In genomic region chr5:121477680-121478079, GRCm38 (mm10) we compare ENCODE assay signal across 9 mouse cellular contexts. TPM values are rescaled to one million over a fixed set of nuclear protein-coding genes. Genes with fewer than 3 reads are reported as not detected.
DNase-seq lines count a peak whose midpoint lies in the region; ATAC-seq lines count a peak whose summit lies in the region.
"Had no signal": no experiment of that assay in that cellular context is flagged by ENCODE, and none has a peak within 500 bp of the region (broad histone marks: within the 10 kb centered on the region; RNA-seq: fewer than 3 reads in every experiment).

No protein-coding gene starts in this region.

- no peak for ATAC-seq in embryonic facial prominence, embryonic 11.5 days (replicated peaks; ENCODE audit: insufficient number of reproducible peaks, low FRiP score, low TSS enrichment, low read depth)
- ATAC-seq in liver, embryonic 12.5 days: no peak

- no peak overlapping the region for H3K4me3 ChIP-seq in embryonic facial prominence, embryonic 11.5 days (ENCODE audit: low read depth, low read length)
- H3K4me3 ChIP-seq in embryonic facial prominence, embryonic 10.5 days: no peak overlapping the region
- no peak overlapping the region for H3K4me3 ChIP-seq in liver, embryonic 12.5 days
- H3K4me3 ChIP-seq: neural tube, embryonic 13.5 days had no signal

- no peaks in the 10 kb centered on the region for H3K4me1 ChIP-seq in embryonic facial prominence, embryonic 11.5 days (ENCODE audit: control insufficient read depth, insufficient read depth, low read length)
- no peaks in the 10 kb centered on the region for H3K4me1 ChIP-seq in embryonic facial prominence, embryonic 10.5 days
- peaks cover 37% of the 10 kb centered on the region for H3K4me1 ChIP-seq in liver, embryonic 12.5 days
- H3K4me1 ChIP-seq: neural tube, embryonic 13.5 days had no signal

- no peaks in the 10 kb centered on the region for H3K9me3 ChIP-seq in embryonic facial prominence, embryonic 11.5 days (replicated peaks; ENCODE audit: control insufficient read depth, low read length)
- no peaks in the 10 kb centered on the region for H3K9me3 ChIP-seq in embryonic facial prominence, embryonic 10.5 days
- H3K9me3 ChIP-seq in liver, embryonic 12.5 days (replicated peaks): no peaks in the 10 kb centered on the region
- H3K9me3 ChIP-seq: neural tube, embryonic 13.5 days had no signal

- no peaks in the 10 kb centered on the region for H3K36me3 ChIP-seq in embryonic facial prominence, embryonic 11.5 days (replicated peaks; ENCODE audit: control insufficient read depth, insufficient read depth, low read depth, low read length)
- no peaks in the 10 kb centered on the region for H3K36me3 ChIP-seq in embryonic facial prominence, embryonic 10.5 days (replicated peaks)
- H3K36me3 ChIP-seq in liver, embryonic 12.5 days: no peaks in the 10 kb centered on the region
- H3K36me3 ChIP-seq: neural tube, embryonic 13.5 days had no signal

- H3K4me2 ChIP-seq in embryonic facial prominence, embryonic 11.5 days (ENCODE audit: low read depth, low read length): no peak overlapping the region
- no peak overlapping the region for H3K4me2 ChIP-seq in liver, embryonic 12.5 days
- H3K4me2 ChIP-seq: neural tube, embryonic 13.5 days had no signal

- no peaks in the 10 kb centered on the region for H3K27me3 ChIP-seq in embryonic facial prominence, embryonic 11.5 days (ENCODE audit: control insufficient read depth, insufficient read depth, low read length)
- no peaks in the 10 kb centered on the region for H3K27me3 ChIP-seq in embryonic facial prominence, embryonic 10.5 days (replicated peaks; ENCODE audit: low read depth, poor library complexity, severe bottlenecking)
- 0 out of 2 replicates have a peak, but pooled peaks cover 7% of the 10 kb centered on the region for H3K27me3 ChIP-seq in liver, embryonic 12.5 days (replicated peaks)
- H3K27me3 ChIP-seq: neural tube, embryonic 13.5 days had no signal

- WGBS in embryonic facial prominence, embryonic 11.5 days: 39% methylated on average over 3 of the region's 3 CpGs
- 46% methylated on average over 3 of the region's 3 CpGs for WGBS in embryonic facial prominence, embryonic 10.5 days
- WGBS in liver, embryonic 12.5 days (ENCODE audit: insufficient replicate concordance): 37% methylated on average over 3 of the region's 3 CpGs

- intact Hi-C loops in gastrocnemius, postnatal 36 days (cut with DNase I): loop anchor here (5.0 kb wide), 1 partner anchor 35 kb away; no protein-coding TSS in a partner anchor

- H3K9ac ChIP-seq in embryonic facial prominence, embryonic 11.5 days (replicated peaks; ENCODE audit: low read length): no peak overlapping the region
- H3K9ac ChIP-seq in liver, embryonic 12.5 days: no peak overlapping the region
- H3K9ac ChIP-seq: neural tube, embryonic 13.5 days had no signal

- H3K27ac ChIP-seq in embryonic facial prominence, embryonic 11.5 days (replicated peaks; ENCODE audit: low read depth, low read length): no peak overlapping the region
- no peak overlapping the region for H3K27ac ChIP-seq in embryonic facial prominence, embryonic 10.5 days (replicated peaks)
- H3K27ac ChIP-seq in liver, embryonic 12.5 days: no peak overlapping the region
- H3K27ac ChIP-seq: neural tube, embryonic 13.5 days had no signal

- DNase-seq in embryonic facial prominence, embryonic 11.5 days (ENCODE audit: low spot score): peak; percentile 86
- DNase-seq in embryonic facial prominence, embryonic 10.5 days (ENCODE audit: low spot score): no peak
- DNase-seq in liver: peak; percentile 25
- DNase-seq in Muller cell, postnatal 12 days (ENCODE audit: inconsistent ontology term): peak; percentile 29
- DNase-seq in fibroblast of lung, adult 2 months (ENCODE audit: low read depth): peak; percentile 35
- peak; percentile 67 for DNase-seq in mesoderm, embryonic 11.5 days (ENCODE audit: low read depth, low spot score)
- DNase-seq in gastrocnemius, postnatal 36 days: no peak

RNA-seq across cellular contexts. Expression of gene Erp29, which starts 25.4 kb away (rescaled TPM):
- polyA plus RNA-seq in embryonic facial prominence, embryonic 11.5 days (2014; fragmentation: Nextera tagmentation; extraction: Ambion mirVana): 102 and 110 TPM in 2 replicates
- polyA plus RNA-seq in embryonic facial prominence, embryonic 10.5 days (2016; fragmentation: Nextera tagmentation; extraction: Ambion mirVana): 114 and 122 TPM in 2 replicates
- 103 TPM in 2 replicates for polyA plus RNA-seq in liver, embryonic 12.5 days (2016; fragmentation: Nextera tagmentation; extraction: Ambion mirVana)
- 10 to 100 TPM; 32.4 to 36.7 TPM for total RNA-seq in gastrocnemius, postnatal 36 days (2021)

RNA-seq across cellular contexts. Expression of gene Adam1b, which starts 25.6 kb away (rescaled TPM):
- not detected in 2 replicates for polyA plus RNA-seq in embryonic facial prominence, embryonic 11.5 days (2014; fragmentation: Nextera tagmentation; extraction: Ambion mirVana)
- polyA plus RNA-seq in embryonic facial prominence, embryonic 10.5 days (2016; fragmentation: Nextera tagmentation; extraction: Ambion mirVana): not detected in 2 replicates
- polyA plus RNA-seq in liver, embryonic 12.5 days (2016; fragmentation: Nextera tagmentation; extraction: Ambion mirVana): not detected in 2 replicates
- not detected for total RNA-seq in gastrocnemius, postnatal 36 days (2021)
- polyA plus RNA-seq: neural tube, embryonic 13.5 days had no signal

RNA-seq across cellular contexts. Expression of gene Tmem116, which starts 26.0 kb away (rescaled TPM):
- polyA plus RNA-seq in embryonic facial prominence, embryonic 11.5 days (2014; fragmentation: Nextera tagmentation; extraction: Ambion mirVana): 0.45 and 0.96 TPM in 2 replicates
- 0.91 and 1.0 TPM in 2 replicates for polyA plus RNA-seq in embryonic facial prominence, embryonic 10.5 days (2016; fragmentation: Nextera tagmentation; extraction: Ambion mirVana)
- polyA plus RNA-seq in liver, embryonic 12.5 days (2016; fragmentation: Nextera tagmentation; extraction: Ambion mirVana): 0.64 and 0.74 TPM in 2 replicates
- total RNA-seq in gastrocnemius, postnatal 36 days (2021): 1 to 10 TPM; 5.0 to 6.3 TPM

Comparison
In these comparisons a context has a peak if more than half of its experiments do, and no peak if none do; other contexts are left out.
1. DNase-seq: peak in embryonic facial prominence, embryonic 11.5 days (single experiment), liver (single experiment), Muller cell, postnatal 12 days (single experiment), fibroblast of lung, adult 2 months (single experiment) and mesoderm, embryonic 11.5 days (single experiment); none in embryonic facial prominence, embryonic 10.5 days (single experiment) and gastrocnemius, postnatal 36 days (0 of 2).